Mouse (Mus musculus): ENCODE data around the gene Zp3. TPM values are rescaled to one million over a fixed set of nuclear protein-coding genes. Genes with fewer than 3 reads are reported as not detected.

Gene Zp3
- polyA plus RNA-seq, 1 experiment from 2014 or later = not detected

DNA sequence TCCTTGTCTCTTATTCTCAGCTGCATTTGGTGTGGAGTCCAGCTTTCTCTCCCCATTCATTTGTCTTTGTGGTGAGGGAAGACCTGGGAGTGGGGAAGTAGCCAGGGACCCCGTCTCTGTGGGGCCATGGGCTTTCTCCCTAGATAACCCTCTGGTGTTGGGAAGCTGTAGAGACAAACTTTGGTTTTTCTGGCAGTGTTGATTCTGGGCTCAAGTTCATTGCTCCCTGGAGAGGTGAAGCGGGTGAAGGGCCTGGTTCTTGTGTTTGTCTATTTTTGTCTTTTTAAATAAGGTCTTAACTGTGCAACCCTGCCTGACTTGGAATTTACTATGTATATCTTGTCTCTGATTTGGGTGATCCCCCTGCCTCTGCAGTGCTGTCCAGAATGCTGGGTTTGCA, 38.8 kb downstream of the Zp3 start:
- Histone ChIP-seq H3K4me2 (no peak overlapping the region), H3K9me3 (no peaks in the 10 kb centered on the region), H3K27me3 (no peaks in the 10 kb centered on the region), H3K4me1 (0 out of 2 replicates have a peak, but pooled peaks cover 6% of the 10 kb centered on the region), H3K27ac (no peak overlapping the region), H3K4me3 (replicated peaks) (no peak overlapping the region), H3K36me3 (replicated peaks) (peaks cover 23% of the 10 kb centered on the region), H3K9ac (no peak overlapping the region)
- WGBS = 86% methylated on average over 2 of the region's 2 CpGs
- no peak for ATAC-seq (ENCODE audit: low FRiP score)

DNA sequence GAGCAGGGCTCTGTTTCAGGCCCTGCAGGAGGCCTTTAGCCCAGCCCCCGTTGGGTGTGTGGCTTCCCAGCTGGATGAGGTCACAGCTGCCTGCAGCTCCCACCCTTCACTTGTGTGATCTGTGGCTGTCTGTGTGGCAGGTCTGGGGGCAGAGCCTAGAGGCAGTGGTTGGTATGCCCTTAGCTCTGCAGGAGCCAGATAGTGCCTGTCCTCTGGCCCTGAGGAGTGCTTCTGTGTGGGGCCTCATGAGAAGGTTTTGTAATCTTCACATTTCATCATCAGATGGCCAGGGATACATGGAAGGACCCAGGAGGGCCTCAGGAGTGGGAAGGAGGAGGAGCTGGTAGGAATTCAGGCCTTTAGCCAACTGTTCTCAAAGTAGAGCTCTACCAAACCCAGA, 40.0 kb downstream of the Zp3 start:
- Histone ChIP-seq H3K27ac (no peak overlapping the region), H3K4me2 (no peak overlapping the region), H3K27me3 (no peaks in the 10 kb centered on the region), H3K4me3 (replicated peaks) (no peak overlapping the region), H3K4me1 (0 out of 2 replicates have a peak, but pooled peaks cover 6% of the 10 kb centered on the region), H3K9ac (no peak overlapping the region), H3K36me3 (replicated peaks) (peaks cover 21% of the 10 kb centered on the region), H3K9me3 (no peaks in the 10 kb centered on the region)
- ATAC-seq (ENCODE audit: low FRiP score) = no peak
- 46% methylated on average over 1 of the region's 1 CpGs for WGBS

DNA sequence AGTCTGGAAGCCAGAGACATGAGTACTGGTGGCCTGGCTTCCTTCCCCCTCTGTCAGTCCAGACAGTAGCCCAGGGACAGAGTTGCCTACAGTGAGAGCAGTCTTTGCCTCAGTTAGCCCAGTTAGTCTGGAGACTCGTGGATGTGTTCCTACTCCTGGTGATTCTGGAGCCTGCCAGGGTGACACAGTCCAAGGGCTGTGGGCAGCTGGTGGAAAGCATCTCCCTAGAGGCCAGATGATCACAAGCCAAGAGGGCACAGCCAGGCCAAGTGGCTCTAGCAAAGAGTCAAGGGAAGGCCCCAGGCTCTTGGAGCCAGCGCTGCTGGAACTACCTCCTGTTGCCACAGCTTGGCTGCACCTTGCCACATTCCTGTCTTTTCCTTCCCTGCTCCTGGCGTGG, 45.8 kb downstream of the Zp3 start:
- WGBS = 89% methylated on average over 3 of the region's 3 CpGs
- no peak for ATAC-seq (ENCODE audit: low FRiP score)

DNA sequence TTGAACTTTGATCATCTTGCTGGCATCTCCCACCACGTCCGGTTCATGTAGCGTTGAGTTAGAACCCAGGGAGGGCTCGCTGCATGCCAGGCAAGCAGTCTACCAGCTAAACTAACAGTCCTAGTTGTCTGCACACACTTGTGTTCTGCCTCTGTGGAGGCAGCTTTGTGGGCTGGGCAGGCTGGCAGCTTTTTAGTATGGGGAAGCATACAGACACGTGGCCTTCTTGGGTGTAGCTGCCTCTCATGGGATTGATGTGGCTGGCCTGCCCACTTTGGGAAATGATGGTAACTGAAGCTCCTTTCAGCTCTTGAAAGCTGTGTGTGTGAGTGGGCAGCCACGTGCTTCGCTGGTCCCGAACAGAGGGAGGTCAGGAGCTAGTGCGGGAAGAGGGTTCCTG, 47.0 kb downstream of the Zp3 start:
- no peak overlapping the region for H3K4me2 ChIP-seq
- H3K36me3 ChIP-seq (replicated peaks) = peaks cover 42% of the 10 kb centered on the region
- no peak overlapping the region for H3K27ac ChIP-seq
- H3K4me3 ChIP-seq (replicated peaks) = no peak overlapping the region
- no peaks in the 10 kb centered on the region for H3K27me3 ChIP-seq
- no peak for ATAC-seq (ENCODE audit: low FRiP score)
- no peaks in the 10 kb centered on the region for H3K4me1 ChIP-seq
- no peak overlapping the region for H3K9ac ChIP-seq
- WGBS = 86% methylated on average over 9 of the region's 9 CpGs
- H3K9me3 ChIP-seq = no peaks in the 10 kb centered on the region

More for the DNA sequence above, 45.8 kb downstream of the Zp3 start:
- no peaks in the 10 kb centered on the region for H3K27me3 ChIP-seq
- H3K4me2 ChIP-seq = no peak overlapping the region
- no peak overlapping the region for H3K27ac ChIP-seq
- H3K4me1 ChIP-seq = no peaks in the 10 kb centered on the region
- H3K36me3 ChIP-seq (replicated peaks) = peaks cover 35% of the 10 kb centered on the region
- no peak overlapping the region for H3K9ac ChIP-seq
- no peaks in the 10 kb centered on the region for H3K9me3 ChIP-seq
- no peak overlapping the region for H3K4me3 ChIP-seq (replicated peaks)

GRCm38 (mm10) chr5:136027612-136028311, 47.9 kb downstream of the Zp3 start:
- Histone ChIP-seq H3K4me1 (no peaks in the 10 kb centered on the region), H3K36me3 (replicated peaks) (peaks cover 49% of the 10 kb centered on the region), H3K9me3 (no peaks in the 10 kb centered on the region), H3K27ac (no peak overlapping the region), H3K4me3 (replicated peaks) (no peak overlapping the region), H3K4me2 (no peak overlapping the region), H3K27me3 (no peaks in the 10 kb centered on the region), H3K9ac (no peak overlapping the region)
- ATAC-seq (ENCODE audit: low FRiP score) = no peak
- 78% methylated on average over 11 of the region's 11 CpGs for WGBS

DNA sequence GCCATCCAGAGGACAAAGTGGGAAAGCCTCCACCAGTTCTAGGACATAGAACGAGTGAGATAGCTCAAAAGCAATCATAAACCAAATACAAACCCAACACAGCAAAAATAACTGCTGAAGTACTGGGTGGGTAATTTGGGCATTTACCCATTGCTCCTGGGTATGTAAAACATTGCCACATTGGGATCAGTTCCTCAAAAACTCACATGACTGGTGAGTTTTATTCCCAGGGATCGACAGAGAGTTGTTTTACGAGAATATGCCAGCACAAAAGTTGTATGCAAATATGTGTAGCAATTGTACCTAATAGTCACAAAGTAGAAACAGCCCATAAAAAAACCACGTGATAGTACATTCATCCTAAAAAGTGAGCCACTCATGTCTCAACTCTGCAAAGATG, 55.0 kb downstream of the Zp3 start:
- no peak for ATAC-seq (ENCODE audit: low FRiP score)
- no peaks in the 10 kb centered on the region for H3K9me3 ChIP-seq
- H3K36me3 ChIP-seq (replicated peaks) = peaks cover 30% of the 10 kb centered on the region
- no peak overlapping the region for H3K27ac ChIP-seq
- H3K4me1 ChIP-seq = 0 out of 2 replicates have a peak, but pooled peaks cover under 1% of the 10 kb centered on the region
- H3K4me2 ChIP-seq = no peak overlapping the region
- H3K9ac ChIP-seq = no peak overlapping the region
- 76% methylated on average over 4 of the region's 4 CpGs for WGBS
- H3K4me3 ChIP-seq (replicated peaks) = no peak overlapping the region
- H3K27me3 ChIP-seq = no peaks in the 10 kb centered on the region

- Histone ChIP-seq H3K4me1 (0 out of 2 replicates have a peak, but pooled peaks cover 2% of the 10 kb centered on the region), H3K36me3 (replicated peaks) (peaks cover 26% of the 10 kb centered on the region), H3K9ac (no peak overlapping the region), H3K4me3 (replicated peaks) (no peak overlapping the region), H3K4me2 (no peak overlapping the region), H3K27ac (no peak overlapping the region), H3K9me3 (no peaks in the 10 kb centered on the region), H3K27me3 (no peaks in the 10 kb centered on the region)
- ATAC-seq (ENCODE audit: low FRiP score) = no peak
- 83% methylated on average over 1 of the region's 1 CpGs for WGBS
Observed at GRCm38 (mm10) chr5:136035285-136035684, 55.4 kb downstream of the Zp3 start.

- H3K27ac ChIP-seq = no peak overlapping the region
- WGBS = 87% methylated on average over 1 of the region's 1 CpGs
Observed at GRCm38 (mm10) chr5:136036667-136037066, 56.8 kb downstream of the Zp3 start.

More at GRCm38 (mm10) chr5:136036667-136037066, 56.8 kb downstream of the Zp3 start:
- no peak overlapping the region for H3K4me2 ChIP-seq
- no peaks in the 10 kb centered on the region for H3K27me3 ChIP-seq
- H3K9ac ChIP-seq = no peak overlapping the region
- H3K9me3 ChIP-seq = no peaks in the 10 kb centered on the region
- H3K4me1 ChIP-seq = 0 out of 2 replicates have a peak, but pooled peaks cover 2% of the 10 kb centered on the region
- no peak for ATAC-seq (ENCODE audit: low FRiP score)
- H3K36me3 ChIP-seq (replicated peaks) = peaks cover 14% of the 10 kb centered on the region
- H3K4me3 ChIP-seq (replicated peaks) = no peak overlapping the region

Other genes starting within 250 kb of the Zp3 start
- gene Tmem120a, start 235.7 kb upstream of the Zp3 start, polyA plus RNA-seq (2016; fragmentation: Nextera tagmentation; extraction: Ambion mirVana) = 47.1 and 54.2 TPM in 2 replicates
- 0.29 TPM in 1 of 2 replicates, not detected in the other for gene Styxl1, start 201.7 kb upstream of the Zp3 start, polyA plus RNA-seq (2016; fragmentation: Nextera tagmentation; extraction: Ambion mirVana)
- 520 and 524 TPM in 2 replicates for gene Mdh2, start 201.6 kb upstream of the Zp3 start, polyA plus RNA-seq (2016; fragmentation: Nextera tagmentation; extraction: Ambion mirVana)
- 30.3 and 37.6 TPM in 2 replicates for gene Srrm3, start 173.2 kb upstream of the Zp3 start, polyA plus RNA-seq (2016; fragmentation: Nextera tagmentation; extraction: Ambion mirVana)
- 7.8 and 10.7 TPM in 2 replicates for gene Hspb1, start 92.2 kb upstream of the Zp3 start, polyA plus RNA-seq (2016; fragmentation: Nextera tagmentation; extraction: Ambion mirVana)
- gene Ywhag, start 45.5 kb upstream of the Zp3 start, polyA plus RNA-seq (2016; fragmentation: Nextera tagmentation; extraction: Ambion mirVana) = 410 and 460 TPM in 2 replicates
- 1.1 and 1.7 TPM in 2 replicates for gene Ssc4d, start 5.6 kb upstream of the Zp3 start, polyA plus RNA-seq (2016; fragmentation: Nextera tagmentation; extraction: Ambion mirVana)
- 29.7 and 32.9 TPM in 2 replicates for gene Dtx2, start 14.7 kb downstream of the Zp3 start, polyA plus RNA-seq (2016; fragmentation: Nextera tagmentation; extraction: Ambion mirVana)
- gene Upk3b, start 58.4 kb downstream of the Zp3 start, polyA plus RNA-seq (2016; fragmentation: Nextera tagmentation; extraction: Ambion mirVana) = not detected in 2 replicates
- 0.32 and 0.92 TPM in 2 replicates for gene Upk3bl, start 74.4 kb downstream of the Zp3 start, polyA plus RNA-seq (2016; fragmentation: Nextera tagmentation; extraction: Ambion mirVana)
- gene Rasa4, start 103.8 kb downstream of the Zp3 start, polyA plus RNA-seq (2016; fragmentation: Nextera tagmentation; extraction: Ambion mirVana) = 6.2 and 8.0 TPM in 2 replicates
- 246 and 256 TPM in 2 replicates for gene Polr2j, start 136.5 kb downstream of the Zp3 start, polyA plus RNA-seq (2016; fragmentation: Nextera tagmentation; extraction: Ambion mirVana)
- gene Lrwd1, start 156.0 kb downstream of the Zp3 start, polyA plus RNA-seq (2016; fragmentation: Nextera tagmentation; extraction: Ambion mirVana) = 44.2 and 46.1 TPM in 2 replicates
- gene Alkbh4, start 156.0 kb downstream of the Zp3 start, polyA plus RNA-seq (2016; fragmentation: Nextera tagmentation; extraction: Ambion mirVana) = 20.6 and 21.9 TPM in 2 replicates
- 14.7 TPM in 2 replicates for gene Orai2, start 190.6 kb downstream of the Zp3 start, polyA plus RNA-seq (2016; fragmentation: Nextera tagmentation; extraction: Ambion mirVana)
- 71.0 and 80.1 TPM in 2 replicates for gene Prkrip1, start 218.9 kb downstream of the Zp3 start, polyA plus RNA-seq (2016; fragmentation: Nextera tagmentation; extraction: Ambion mirVana)